Mouse (Mus musculus): ENCODE measurements around the gene Zfx. TPM values are rescaled to one million over a fixed set of nuclear protein-coding genes. Genes with fewer than 3 reads are reported as not detected.

Zfx gene
- total RNA-seq, 2 experiments from 2014 or later: 32.3 to 36.2 TPM

GRCm38 (mm10) chrX:94061246-94061645 lies 62.3 kb downstream of the Zfx start:
- DNase-seq: peak; percentile 43 to 44

- no peak for DNase-seq
These were observed 62.8 kb downstream of the Zfx start for GRCm38 (mm10) chrX:94060751-94061150.

GRCm38 (mm10) chrX:94058748-94059147 lies 64.8 kb downstream of the Zfx start:
- no peak for DNase-seq

DNA sequence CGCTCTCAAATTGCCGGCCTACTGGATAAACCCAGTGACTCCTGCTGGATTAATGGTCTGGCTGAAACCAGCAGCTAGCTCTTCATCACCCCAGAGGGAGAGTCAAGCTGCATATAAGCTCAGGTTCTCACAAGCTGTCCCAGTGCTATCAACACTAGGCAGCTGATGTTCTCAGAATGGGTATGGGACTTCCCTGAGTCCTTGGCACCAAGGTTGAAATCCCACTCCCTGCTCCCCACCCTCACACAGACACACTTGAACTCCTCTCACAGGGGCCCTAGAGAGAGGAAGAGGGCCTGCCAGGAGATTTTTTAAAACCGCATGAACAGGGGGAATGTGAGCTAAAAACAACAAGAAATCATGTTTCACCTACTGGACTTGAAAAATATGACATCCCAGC lies 74.5 kb downstream of the Zfx start:
- DNase-seq: no peak

DNA sequence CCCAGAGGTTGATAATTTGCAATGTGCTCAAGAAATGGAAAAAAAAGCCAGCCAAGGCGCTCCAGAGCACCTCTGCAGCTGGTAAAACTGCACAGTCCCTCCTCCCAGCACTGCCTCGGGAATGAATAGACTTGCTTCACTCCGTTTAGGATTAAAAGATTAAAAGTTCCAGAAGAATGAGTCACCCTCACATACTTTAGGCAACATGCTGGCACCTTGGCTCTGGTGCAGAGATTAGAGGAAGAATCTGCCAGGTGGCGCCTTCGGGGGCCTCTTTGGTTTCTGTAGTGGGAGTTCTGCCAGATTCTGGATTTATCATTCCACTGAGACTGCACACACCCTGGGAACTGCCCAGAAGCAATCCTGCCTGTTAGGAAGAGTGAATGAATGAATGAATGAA lies 75.5 kb downstream of the Zfx start:
- peak in 1 of 2 experiments; percentile 10 for DNase-seq

DNA sequence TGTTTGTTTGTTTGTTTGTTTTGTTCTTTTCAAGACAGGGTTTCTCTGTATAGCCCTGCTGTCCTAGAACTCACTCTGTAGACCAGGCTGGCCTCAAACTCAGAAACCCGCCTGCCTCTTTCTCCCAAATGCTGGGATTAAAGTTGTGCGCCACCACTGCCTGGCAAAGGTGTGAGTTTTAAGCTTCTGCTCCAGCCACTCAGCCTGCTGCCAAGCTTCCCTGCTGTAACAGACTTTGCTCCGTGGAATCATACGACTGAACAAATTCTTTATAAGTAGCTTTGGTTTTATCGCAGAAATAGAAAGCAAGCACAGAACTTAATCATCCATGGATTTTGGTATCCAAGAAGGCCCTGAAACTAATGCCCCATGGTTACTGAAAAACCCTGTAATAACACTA lies 76.1 kb downstream of the Zfx start:
- no peak for DNase-seq

GRCm38 (mm10) chrX:94032937-94033336 lies 90.6 kb downstream of the Zfx start:
- DNase-seq: peak; percentile 44 to 64

DNA sequence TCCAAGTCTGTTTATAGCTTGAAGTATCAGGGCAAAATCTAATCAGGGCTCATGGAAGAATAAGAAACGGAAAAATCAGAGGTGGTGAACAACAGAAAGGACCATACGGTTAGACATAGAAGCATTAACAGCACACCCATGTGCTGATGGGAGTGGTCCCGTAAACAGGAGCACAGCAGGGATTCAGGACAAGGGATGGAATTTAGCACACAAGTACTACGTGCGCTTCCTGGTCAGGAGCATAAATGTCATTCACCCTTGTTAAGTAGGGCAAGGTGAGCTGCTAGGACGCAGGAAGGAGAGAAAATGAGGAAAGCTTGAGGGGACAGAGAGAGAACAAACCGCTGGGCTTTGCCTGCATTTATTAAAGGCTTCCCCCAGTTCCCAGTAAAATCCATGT lies 93.4 kb downstream of the Zfx start:
- no peak for DNase-seq

Other genes with a start within 250 kb of the Zfx start
- gene AU015836, start 155.0 kb downstream of the Zfx start, total RNA-seq (2021): not detected
- gene Eif2s3x, start 89.2 kb upstream of the Zfx start, total RNA-seq (2021): 100 to 1,000 TPM; 154 to 213 TPM
- gene Klhl15, start 110.9 kb upstream of the Zfx start, total RNA-seq (2021): 10 to 100 TPM; 19.0 to 20.4 TPM
- gene Fam90a1b, start 243.1 kb upstream of the Zfx start, total RNA-seq (2021): not detected
- 10 to 100 TPM; 64.9 to 74.9 TPM for gene Apoo, start 243.4 kb upstream of the Zfx start, total RNA-seq (2021)

Data from adrenal gland, postnatal 36 days (tissue).